Mouse (Mus musculus): ENCODE results near the gene Hist1h2be.

The Hist1h2be gene

DNA sequence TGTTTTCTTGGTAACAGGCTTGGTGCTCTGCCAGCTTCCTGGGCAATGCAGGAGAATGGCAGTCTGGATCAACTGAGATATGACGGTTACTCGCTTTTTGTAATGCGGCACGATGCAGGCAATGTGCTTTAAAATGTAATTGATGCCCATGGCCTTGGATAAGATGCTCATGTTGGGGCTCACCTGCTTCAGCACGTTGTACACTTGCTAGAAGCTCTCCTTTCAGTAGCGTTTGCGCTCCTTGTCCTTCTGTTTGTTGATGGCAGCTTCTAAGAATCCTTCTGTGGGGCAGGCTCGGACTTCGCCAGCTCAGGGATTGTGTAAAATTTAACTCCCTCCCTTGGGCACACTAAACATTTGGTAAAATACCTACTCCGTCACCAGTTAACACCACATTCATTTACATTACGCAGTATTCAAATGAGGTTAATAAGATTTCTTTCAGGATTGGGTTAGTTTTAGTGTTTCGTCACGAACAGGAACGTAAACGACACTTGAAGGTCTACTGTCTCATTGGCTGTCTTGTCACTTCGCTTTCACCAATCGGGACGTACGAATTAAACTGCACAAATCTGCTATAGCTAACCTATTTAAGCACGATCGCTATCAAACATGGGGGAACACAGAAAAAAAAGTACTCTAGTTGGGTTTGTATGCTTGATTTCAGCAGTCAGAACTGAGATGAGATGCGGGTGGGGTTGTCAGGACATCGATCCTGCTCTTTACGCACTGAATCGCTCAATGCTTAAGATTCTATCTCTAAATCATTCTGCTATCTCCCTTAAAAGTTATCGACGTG lies at the start of gene Hist1h2be:
Hist1h2be (minus strand) TSS at position 392 of the 799 bp plus-strand sequence.
- peak; percentile 71 to 84 for DNase-seq (ENCODE audit: low spot score in 2 of 2)

GRCm38 (mm10) chr13:23662536-23662935 lies 41.6 kb upstream of the Hist1h2be start:
- DNase-seq (ENCODE audit: low spot score in 2 of 2), result no peak

GRCm38 (mm10) chr13:23659636-23660366 lies 38.9 kb upstream of the Hist1h2be start:
- no peak for DNase-seq (ENCODE audit: low spot score in 2 of 2)

GRCm38 (mm10) chr13:23630653-23631052 lies 9.7 kb upstream of the Hist1h2be start:
- DNase-seq (ENCODE audit: low spot score in 2 of 2), result no peak

DNA sequence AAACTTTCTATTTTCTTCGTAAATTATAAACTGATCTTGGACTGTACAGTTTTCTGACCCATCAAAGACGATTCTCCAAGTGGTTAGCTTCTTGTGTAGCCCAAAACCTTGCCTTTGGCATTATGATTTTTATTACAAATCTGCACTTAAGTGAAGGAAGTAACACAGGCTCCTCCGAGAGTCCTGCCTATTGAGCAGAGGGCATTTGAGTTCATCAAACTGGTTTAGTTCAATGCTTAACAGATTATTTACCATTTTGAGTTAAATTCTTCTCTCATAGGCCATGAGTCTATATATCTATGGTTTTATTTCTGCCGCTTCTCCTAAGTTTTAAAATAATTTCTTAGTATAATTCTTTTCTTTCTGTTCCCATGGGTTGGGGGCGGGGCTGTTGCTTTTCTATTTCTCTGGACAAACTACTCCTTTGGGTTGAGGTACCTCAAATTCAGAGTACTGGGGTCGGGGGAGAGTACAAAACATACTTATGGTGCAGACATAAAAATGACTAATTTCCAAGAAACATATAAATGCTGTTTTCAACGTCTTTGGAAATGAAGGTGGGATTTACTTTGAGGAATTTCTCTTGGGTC lies 2.0 kb upstream of the Hist1h2be start:
- no peak for DNase-seq (ENCODE audit: low spot score in 2 of 2)

DNA sequence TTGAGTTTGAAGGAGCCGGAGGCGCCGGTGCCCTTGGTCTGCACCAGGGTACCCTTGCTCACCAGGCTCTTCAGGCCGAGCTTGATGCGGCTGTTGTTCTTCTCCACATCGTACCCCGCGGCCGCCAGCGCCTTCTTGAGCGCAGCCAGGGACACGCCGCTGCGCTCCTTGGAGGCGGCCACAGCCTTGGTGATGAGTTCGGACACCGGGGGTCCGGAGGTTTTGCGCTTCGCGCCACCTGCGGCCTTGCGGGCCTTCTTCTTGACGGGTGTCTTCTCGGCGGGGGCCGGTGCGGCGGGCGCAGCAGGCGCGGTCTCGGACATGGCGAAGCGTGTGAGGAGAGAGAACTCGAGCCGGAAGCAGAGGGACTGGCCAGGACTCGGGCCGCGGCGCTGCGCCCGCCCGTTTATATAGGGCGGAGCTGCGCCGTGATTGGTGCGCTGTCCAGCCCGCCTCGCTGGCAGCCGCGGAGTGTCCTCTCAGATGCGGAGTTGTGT lies 1.3 kb upstream of the Hist1h2be start, which contains the start of gene Hist1h1e:
Hist1h1e (minus strand) TSS at position 384 of the 497 bp plus-strand sequence.
- peak; percentile 84 to 88 for DNase-seq (ENCODE audit: low spot score in 2 of 2)

DNA sequence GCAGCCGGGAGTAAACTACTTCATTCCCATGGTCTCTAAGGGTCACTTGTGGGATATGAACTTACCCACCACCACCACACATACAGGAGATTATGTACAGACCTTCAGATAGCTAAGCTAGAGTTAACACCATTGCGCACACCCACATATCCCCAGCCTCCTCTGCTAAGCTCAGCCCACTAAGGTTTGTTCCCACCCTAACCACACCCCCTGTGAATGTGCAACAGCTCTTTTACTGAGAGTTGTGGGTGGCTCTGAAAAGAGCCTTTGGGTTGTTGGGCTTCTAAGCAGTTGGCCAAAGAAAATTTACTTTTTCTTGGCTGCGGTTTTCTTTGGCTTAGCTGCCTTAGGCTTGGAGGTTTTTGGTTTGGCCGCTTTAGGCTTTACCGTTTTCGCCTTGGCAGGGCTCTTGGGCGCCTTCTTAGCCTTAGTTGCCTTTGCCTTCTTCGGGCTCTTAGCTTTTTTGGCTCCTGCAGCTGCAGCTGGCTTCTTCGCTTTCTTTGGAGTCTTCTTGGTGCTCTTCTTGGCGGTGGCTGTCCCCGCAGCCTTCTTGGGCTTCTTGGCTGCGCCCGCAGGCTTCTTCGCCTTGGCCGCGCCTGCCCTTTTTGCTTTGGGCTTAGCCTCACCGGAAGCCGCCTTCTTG lies 729 bp upstream of the Hist1h2be start:
- DNase-seq (ENCODE audit: low spot score in 2 of 2), result peak; percentile 67 to 75

DNA sequence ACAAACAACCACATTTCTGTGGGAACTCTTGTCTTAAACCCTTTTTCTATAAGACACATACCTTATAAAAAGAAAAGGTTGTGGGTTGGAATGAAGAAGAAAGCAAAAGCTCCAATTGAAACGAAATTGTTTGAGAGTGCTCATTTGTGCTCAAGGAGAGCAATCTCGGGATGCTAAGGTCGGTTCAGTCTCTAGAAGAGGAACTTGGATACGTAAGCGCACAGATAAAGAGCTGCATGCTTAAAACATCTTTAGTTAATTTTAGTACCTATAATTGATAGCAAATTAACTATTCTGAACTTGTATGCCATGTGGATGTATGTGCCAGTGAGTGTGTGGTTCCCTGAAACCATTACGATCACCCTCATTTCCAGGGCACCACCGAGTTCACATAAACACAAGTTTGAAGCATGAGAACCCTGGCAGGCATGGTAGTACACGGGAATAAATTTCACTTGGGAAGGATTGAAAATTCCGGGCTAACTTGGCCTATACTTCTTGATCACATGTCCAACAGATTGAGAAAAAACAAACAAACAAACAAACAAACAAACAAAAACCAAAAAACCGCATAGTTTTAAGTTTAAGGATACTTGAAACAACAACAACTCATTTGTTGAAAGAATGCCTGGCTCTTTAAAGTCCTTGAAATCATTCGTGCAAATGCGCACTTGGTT lies 730 bp downstream of the Hist1h2be start:
- peak in 1 of 2 experiments; percentile 6 for DNase-seq (ENCODE audit: low spot score in 2 of 2)

GRCm38 (mm10) chr13:23611638-23612037 lies 9.3 kb downstream of the Hist1h2be start:
- no peak for DNase-seq (ENCODE audit: low spot score in 2 of 2)

DNA sequence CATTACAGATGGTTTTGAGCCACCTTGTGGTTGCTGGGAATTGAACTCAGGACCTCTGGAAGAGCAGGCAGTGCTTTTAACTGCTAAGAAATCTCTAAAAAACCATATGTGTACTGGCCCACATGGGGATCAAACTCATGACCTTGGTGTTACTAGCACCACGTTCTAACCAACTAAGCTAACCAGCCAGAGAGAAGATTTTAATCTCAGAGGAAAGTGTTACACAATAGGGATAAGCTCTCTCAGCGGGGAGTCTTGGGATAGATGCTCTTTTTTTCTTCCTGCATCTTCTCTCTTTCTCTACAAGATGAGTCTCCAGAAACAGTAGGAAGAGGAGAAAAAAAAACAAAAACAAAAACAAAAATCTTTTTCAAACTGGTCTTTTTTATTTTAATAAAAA lies 10.5 kb downstream of the Hist1h2be start:
- no peak for DNase-seq (ENCODE audit: low spot score in 2 of 2)

DNA sequence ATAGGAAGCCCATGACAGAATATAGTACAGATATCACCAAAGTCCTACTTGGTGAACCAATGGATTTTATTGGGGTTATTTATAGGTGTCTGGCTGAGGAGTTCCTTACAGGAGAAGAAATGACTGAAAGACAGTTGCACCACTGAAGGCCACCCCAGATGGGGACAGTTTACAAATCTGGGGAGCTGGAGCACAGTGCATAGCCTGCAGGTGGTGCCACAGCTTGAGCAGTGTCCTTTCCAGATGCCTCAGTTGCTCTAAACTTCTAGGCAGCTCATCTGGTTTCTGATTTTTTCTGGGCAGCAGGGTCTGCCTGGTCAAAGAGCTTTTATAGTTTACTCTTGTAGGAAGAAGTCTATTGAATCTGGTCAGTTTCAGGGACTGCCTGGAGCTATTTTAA lies 11.1 kb downstream of the Hist1h2be start:
- no peak for DNase-seq (ENCODE audit: low spot score in 2 of 2)

GRCm38 (mm10) chr13:23609209-23609608 lies 11.7 kb downstream of the Hist1h2be start:
- no peak for DNase-seq (ENCODE audit: low spot score in 2 of 2)

DNA sequence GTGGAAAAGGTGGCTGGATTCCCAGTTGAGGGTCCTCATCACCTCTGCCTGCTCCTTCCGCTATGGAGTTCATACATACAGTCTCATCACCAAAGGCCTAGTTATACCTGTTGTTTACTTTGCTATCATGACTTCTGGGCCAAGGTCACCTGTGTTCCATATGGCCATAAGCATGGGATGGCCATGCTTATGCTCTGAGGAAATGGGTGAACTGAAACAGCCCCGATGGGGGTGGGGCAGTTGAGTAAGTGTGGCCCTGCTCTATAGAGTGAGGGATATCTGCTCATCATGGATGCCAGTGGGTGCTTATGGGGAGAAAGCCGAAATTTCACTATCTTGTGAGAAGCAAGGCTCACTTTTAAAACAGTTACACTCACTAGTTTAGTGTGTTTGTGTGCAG lies 15.9 kb downstream of the Hist1h2be start:
- no peak for DNase-seq (ENCODE audit: low spot score in 2 of 2)

- no peak for DNase-seq (ENCODE audit: low spot score in 2 of 2)
Observed at GRCm38 (mm10) chr13:23604452-23604851, 16.5 kb downstream of the Hist1h2be start.

DNA sequence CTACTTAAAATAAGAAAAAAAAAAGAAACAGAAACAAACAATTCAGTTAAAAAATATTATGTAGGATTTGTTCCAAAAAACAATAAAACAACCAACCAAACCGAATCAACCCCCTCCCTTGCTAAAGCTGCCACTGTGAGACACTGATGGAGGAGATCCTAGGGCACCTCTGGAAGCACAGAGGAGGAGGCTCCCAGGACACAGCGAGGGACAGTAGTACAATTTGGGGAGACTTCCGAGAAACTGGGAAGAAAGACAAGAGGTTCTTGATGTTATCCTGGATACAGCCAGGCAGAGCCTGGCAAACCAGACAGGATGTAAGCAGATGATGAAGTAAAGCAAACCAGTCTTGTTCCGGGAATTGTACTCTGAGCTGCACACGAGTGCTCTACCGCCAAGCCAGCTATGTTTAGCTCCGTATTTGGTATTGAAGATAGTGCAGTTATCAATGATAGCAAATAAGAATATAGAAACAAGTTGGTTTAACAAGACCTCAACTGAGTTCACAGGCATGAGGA lies 17.7 kb downstream of the Hist1h2be start:
- DNase-seq (ENCODE audit: low spot score in 2 of 2), result no peak

GRCm38 (mm10) chr13:23597957-23598356 lies 23.0 kb downstream of the Hist1h2be start:
- peak; percentile 65 to 83 for DNase-seq (ENCODE audit: low spot score in 2 of 2)

- DNase-seq (ENCODE audit: low spot score in 2 of 2), result no peak
Observed at GRCm38 (mm10) chr13:23595622-23596372, 25.1 kb downstream of the Hist1h2be start.

DNA sequence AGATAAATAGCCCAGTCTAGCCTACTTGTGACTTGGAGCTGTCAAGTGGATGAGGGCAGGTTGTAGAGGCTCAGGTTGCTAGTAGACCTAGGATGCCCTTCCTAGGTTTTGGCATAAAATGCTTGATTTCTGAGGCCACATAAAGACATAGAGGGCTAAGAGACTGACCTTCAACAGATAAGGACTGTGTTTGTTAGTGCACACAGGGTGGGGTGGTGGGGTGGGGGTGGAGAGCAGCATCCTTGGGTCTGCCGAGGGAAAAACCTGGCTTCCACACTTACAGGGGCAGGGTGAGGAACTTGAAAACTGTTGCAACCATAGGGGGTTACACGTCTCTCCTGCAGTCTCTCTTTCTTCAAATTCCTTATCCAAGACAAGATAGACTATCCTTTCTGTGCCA lies 25.7 kb downstream of the Hist1h2be start:
- DNase-seq (ENCODE audit: low spot score in 2 of 2), result no peak

- DNase-seq (ENCODE audit: low spot score in 2 of 2), result no peak
Observed at GRCm38 (mm10) chr13:23593051-23593770, 27.7 kb downstream of the Hist1h2be start.

DNA sequence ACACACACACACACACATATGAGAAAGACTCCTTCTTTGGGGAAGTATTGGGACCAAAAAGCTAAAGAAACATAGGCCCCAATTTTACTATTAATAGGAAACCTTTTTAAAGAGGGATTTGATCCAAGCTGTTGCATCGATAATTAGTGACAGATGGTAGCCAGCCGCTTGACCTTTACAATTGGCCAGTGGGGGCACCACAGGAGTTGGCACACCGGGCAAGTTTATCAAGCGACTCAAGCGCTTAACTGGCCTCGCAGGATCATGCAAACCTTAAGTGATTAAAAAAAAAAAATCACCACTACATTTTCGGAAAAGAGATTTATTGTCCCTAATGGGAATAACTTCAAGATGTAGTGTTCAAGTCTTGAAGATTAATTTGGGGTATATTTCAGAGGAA lies 28.3 kb downstream of the Hist1h2be start:
- no peak for DNase-seq (ENCODE audit: low spot score in 2 of 2)

Data from right cerebral cortex, adult 2 months (tissue).